Mouse (Mus musculus) ES-CJ7 (cell line): ENCODE measurements around the gene Suds3.

ENCODE experiments used
- DNase-seq: peaks from one replicate; pipeline ENCODE4 v3.0.0; 2011; ENCODE audit warnings: low read depth, low spot score

Suds3 gene

DNA sequence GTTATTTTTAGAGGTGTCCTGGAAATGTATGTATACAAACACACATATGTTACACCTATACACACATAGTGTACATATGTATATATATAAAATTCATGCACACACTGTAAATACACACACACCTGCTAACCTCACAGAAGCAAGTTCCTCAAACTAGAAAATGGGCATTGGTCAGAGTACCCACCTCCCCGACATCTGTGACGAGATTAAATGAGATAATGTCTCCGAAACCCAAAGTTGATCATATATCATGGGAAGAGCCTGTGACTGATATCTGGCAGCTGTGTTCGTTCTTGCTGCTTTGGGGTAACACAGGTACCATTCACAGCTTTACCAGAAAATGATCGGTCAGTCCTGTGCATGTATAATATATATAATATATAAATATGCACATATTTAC is 20.7 kb upstream of the Suds3 start:
- DNase-seq: no peak

DNA sequence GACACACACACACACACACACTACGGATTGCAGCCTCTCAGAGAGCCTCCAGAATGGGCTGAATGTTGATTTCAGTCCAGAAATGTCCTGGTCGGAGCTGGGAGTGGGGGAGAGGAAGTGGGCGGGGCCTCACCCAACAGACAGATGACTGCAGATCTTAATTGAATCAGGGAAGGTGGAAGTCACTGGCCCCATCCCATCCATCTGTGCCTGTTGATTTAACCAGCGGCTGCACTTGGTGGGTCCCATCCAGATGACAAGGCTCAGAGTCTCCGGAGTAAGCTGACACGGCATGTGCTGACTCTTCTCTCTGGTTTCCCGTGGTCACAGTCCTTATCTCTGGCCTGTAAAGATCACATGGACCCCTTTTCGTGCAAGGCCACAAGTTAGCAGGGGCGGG is 20.0 kb upstream of the Suds3 start:
- no peak for DNase-seq

DNA sequence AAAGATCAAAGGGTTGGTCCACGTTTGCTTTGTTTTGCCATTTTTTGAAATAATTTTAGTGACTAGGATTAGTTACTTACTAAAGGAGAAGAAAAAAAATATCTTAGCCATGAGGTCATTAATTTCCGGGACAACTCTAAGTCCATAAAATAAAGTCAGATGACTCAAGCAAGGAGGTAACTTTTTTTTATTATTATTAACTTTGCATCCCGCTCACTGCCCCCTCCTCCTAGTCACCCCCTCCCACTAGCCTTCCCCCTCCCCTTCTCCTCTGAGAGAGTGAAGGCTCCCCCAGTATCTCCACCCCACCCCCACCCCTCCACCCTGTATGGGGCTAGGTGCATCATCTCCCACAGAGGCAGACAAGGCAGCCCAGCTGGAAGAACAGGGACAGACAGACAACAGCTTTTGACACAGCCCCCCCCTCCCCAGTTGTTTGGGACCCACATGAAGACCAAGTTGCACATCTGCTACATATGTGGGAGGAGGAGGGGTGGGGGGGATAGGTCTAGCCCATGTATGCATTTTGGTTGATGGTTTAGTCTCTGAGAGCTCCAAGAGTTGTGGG is 19.1 kb upstream of the Suds3 start:
- DNase-seq: no peak

DNA sequence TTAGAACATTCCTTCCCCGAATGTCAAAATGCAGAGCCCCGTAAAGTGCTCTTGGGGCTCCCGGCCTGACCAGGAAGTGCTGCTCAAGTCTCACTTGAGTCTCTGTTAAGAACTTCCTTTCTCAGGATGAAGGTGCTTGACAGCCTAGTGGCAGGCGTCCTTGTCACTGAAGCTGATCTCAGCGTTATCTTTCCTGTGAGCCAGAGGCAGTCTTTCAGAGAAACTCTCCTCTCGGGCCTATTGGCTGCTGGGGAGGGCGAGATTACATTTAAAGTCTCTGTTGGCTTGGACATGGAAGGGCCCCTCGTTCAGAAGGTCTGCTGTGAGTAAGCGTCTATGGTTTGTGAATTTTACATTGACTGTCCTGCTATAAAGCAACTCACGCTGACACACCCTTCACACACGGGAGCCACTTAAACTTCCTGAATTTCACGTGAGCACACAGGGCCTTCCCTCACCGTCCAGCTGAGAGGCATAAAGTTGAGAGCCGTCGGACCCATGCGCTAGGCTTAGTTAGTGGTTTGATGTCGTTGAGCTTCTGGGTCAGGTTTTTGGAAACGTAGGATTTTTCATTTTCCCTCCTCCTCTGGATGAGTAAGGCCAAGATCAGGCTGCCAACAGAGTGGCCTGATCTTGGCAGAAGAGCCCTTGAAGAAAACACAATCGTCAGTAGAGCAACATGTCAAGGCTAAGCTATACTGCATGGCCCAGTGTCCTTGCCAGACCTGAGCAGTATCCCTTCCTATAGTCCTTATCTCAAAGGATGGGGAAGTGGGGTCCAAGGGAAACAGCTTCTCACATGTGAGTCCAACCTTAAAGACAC is 18.4 kb upstream of the Suds3 start:
- DNase-seq: no peak

DNA sequence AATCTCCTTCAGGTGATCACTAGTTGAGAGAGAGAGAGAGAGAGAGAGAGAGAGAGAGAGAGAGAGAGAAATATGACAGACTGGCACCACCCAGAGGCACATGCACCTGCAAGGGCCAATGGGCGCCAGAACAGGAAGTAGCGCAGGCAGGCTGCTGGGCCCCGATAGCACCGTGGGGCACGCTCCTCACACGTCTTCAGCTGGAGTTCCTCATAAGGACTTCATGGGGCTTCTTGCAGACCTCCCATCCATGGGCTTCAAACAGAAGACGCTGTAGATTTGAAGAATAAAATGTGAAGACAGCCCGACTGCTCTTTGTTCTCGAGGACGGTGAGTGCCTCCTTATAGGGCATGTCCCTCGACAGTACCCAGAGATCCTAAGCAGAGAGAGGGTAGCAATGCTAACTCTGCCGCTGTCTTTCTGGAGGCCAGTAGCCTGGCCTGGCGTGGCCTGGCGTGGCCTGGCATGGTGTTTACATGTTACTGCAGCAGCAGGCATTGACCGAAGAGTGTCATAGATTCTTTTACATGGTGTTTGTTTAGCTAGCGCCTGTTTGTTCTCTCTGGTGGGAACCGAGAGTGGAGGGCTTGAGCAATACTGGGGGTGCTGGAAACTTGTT is 17.6 kb upstream of the Suds3 start:
- DNase-seq: no peak

DNA sequence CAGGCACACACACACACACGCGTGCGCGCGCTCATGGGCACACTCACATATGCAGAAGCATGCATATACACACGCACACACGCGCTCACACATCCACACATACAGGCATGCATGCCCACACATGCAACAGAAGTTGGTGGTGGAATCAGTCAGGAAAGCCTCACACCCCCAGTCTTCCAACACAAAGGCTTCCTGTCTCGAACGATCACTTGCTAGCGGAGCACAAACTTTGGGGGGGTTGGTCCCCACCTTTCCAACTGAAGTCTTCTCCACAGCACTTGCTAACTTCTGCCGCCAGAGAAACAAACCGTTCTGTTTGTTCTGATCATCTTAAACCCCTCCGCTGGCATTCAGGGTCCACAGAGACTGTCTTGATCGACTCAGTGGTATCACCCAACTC is 14.8 kb upstream of the Suds3 start:
- no peak for DNase-seq

DNA sequence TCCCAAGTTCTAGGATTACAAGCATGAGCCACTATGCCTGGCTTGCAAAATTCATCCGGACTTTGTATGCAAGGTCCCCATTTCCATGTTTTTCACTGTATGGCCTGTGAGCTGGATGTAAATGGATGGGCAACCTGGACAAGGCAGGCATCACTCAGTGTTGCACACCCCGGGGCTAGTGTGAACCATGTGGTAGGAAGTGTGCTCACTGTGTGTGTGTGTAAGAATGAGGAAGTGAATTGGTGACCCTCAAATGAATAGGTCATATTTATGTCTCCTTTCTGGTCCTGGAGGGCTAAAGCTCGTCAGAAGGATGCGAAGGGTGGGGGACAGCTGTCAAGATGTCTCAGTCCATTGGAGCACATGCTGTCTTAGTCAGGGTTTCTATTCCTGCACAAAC is 11.1 kb upstream of the Suds3 start:
- no peak for DNase-seq

DNA sequence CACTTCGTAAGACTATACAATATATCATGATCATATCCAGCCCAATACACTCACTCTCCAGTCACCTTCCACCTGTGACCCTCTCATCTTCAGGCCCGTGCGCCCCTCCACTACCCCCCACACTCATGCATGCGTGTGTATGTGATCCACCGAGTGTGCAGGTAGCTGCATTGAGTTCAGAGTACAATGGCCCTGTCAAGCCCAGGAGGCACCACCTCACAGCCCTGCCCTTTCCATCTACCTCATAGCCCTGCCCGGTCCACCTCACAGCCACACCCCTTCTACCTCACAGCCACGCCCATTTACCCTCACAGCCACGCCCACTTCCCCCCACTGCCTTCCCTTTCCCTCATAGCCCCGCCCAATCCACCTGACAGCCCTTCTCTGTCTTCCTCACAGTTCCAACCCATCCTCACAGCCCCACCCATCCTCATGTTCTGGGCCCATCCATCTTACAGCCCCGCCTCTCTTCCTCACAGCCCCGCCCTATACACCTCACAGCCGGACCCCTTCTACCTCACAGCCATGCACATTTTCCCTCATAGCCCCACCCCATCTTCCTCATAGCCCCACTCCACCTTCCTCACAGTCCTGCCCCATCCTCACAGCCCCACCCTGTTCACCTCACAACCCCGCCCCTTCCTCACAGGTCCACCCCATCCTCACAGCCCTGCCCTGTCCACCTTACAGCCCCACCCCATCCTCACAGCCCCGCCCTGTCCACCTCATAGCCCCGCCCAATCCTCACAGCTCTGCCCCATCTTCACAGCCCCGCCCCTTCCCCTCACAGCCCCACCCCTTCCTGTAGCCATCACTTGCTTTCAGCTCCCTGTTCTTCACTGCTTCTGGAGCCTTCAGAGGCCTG is 9.8 kb upstream of the Suds3 start:
- peak; percentile 94 for DNase-seq

DNA sequence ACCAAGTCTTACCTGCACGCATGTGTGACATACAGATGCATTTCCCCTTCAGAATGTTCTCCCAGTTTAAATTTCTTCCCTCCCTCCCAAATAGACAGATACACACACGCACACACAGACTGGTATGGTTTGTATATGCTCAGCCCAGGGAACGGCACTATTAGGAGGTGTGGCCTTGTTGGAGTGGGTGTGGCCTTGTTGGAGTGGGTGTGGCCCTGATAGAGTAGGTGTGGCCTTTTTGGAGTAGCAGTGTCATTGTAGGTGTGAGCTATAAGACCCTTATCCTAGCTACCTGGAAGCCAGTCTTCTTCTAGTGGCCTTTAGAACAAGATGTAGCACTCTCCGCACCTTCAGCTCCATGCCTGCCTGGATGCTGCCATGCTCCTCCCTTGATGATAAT is 7.9 kb upstream of the Suds3 start:
- no peak for DNase-seq

DNA sequence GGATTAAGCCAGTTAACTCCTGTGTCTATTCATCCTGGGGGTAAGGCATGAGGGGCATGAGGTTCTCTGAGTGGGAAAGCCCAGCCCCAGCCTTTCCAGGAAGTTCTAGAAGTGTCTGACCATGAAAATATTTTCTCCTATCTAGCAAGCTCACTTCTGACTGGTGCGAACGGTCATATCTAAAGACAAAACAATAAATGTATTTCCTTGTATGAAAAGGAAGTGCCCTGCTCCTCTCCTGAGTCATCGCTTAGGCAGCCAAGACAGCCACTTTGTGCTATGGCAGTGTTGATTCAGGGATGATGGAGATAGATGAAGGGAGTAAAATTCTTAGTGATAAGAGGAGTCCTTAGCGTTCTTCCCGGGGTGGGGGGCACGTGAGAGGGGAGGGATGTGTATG is 7.2 kb upstream of the Suds3 start:
- DNase-seq: no peak

DNA sequence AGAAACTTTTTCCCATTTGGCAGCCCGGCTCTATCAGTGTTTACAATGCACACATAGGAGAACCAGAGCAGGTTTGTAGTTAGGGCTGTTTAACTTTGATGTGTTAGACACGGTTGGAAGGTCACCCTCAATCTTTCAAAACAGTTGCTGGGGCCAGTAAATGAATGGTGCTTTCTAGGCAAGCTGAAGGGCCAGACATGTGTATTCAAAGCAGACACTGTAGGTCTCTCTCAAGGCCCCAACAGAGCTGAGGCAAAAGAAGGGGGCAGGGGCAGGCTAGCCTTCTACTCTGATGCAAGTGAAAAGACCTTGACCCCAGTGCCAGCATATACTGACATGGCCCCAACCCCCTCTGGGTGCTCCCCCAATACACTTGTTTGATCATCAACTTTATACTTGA is 5.7 kb upstream of the Suds3 start:
- peak; percentile 42 for DNase-seq

DNA sequence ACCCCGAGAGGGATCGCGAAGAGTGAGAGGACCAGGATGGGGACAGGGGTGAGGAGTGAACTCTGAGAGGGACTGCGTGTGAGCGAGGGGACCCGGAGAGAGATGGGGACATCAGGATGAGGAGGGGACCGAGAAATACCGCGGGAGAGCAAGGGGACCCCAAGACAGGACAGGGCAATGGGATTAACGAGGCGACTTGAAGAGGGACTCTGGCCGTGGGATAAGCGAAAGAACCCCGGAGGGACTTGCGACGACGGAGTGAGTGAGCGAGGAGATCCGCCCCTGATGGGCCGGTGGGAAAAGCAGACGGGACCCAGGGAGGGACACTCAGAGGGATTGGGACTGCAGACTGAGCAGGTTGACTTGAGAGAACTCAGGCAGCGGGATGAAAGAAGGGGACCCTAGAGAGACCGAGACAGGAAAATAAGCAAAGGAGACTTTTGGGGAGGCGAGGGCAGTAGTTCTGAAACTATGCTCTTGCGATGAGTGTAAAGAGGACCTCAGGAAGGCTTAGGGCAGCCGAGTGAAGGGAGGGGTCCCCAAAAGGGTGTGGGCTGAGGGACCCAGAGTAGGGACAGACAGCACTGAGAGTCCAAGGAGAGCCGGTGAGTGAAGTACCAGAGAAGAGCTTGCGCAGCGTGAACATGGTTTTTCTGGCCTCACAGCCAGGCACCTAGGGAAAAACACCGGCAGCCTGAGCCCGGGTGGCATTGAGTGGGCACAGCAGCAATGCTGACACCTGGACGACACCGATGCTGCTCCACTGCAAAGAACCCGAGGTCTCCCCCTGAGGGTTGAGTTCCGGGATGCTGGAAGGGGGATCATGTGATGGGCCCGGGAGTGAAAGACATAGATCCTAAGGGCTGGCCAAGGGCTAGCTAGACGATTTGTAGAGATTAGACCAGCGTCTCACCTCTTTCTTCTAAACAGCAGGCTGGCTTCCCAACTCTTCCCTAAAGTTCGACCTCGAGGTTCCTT is 4.9 kb upstream of the Suds3 start:
- DNase-seq: no peak

DNA sequence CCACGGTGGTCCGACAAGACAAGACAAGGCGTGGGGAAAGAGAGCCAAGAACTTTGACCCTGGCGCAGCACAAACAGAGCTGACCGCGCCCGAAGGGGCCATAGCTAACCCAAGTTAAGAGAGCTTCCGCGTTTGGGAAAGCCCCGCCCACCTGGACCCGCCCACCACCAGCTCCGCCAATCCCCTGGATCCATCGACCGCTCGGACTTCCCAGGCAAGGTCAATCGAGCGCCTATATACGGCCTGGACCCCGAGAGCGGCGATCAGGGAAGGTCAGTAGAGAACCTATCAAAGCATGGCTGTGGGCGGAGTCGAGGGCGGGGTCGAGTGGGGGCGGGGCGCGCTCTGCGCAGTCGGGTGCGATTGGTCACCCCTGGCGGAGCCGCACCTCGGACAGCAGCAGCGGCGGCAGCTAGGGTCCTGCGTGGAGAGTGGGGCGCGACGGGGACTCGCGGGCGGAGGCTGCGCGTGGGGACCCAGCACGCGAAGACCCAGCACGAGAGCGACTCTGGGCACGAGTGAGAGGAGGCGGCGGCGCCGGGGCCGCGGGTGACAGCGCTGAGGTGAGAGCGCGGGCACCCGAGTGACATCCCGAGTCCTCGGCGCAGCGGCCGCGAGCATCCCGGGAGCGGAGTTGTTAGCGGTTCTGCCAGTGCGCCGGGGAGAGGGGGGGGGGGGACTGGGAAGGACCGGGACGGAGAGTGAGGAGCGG is 4.0 kb upstream of the Suds3 start, which contains the start of gene Taok3:
Gene Taok3, plus strand, starts transcription at position 353 of the 712 bp plus-strand sequence.
- peak; percentile 99 for DNase-seq

DNA sequence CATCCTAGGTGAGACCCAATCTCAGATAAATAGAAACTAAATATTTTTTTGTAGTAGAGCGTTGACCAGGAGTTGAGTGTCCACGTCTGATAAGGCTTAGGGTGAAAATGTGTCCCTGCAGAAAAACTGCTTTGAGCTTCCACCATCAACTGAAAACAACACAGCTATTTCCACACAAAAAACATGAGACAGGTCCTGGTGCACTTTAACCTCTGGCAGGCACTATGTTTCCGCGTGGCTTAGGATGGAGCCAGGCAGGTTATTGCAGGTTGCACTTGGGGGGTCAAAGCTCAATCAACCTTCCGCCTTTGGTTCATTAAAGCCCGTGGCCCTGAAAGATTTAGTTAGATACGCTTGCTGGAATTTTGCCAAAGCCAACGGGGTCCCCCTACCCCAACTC is 2.9 kb upstream of the Suds3 start:
- DNase-seq: no peak

DNA sequence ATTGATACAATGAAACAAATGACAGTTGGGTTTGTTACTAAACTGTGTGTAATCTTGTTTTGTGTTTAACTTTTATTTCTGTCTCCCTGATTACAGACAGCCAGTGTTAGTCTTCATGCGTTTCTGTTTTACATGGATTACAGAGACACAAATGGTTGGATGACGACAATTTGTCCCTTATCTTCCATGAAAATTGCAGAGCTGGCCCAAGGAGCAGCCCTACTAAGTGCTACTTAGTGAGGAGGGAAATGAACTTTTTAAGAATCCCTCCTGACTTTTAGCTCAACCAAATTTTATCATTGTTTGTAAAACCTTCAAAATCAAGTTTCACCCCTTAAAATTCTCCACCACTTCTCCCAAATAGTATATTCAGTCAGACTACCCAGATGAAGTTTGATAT is 2.3 kb upstream of the Suds3 start:
- DNase-seq: no peak

DNA sequence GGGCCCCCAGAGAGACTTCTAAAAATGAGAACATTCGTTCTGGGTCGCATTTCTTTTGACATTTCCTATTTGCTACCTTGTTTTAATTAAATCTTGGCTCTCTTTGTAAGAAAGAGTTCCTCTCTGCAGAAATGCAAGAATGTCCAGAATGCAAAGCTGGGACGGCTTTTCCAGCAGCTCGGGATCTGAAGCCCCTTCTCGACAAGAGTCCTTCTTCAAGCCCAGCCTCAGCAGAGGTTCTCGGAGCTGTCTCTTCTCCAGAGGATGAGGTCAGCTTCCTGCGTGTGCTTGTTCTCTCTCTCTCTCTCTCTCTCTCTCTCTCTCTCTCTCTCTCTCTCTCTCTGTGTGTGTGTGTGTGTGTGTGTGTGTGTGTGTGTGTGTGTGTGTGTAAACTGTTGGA is 1.8 kb upstream of the Suds3 start:
- no peak for DNase-seq

DNA sequence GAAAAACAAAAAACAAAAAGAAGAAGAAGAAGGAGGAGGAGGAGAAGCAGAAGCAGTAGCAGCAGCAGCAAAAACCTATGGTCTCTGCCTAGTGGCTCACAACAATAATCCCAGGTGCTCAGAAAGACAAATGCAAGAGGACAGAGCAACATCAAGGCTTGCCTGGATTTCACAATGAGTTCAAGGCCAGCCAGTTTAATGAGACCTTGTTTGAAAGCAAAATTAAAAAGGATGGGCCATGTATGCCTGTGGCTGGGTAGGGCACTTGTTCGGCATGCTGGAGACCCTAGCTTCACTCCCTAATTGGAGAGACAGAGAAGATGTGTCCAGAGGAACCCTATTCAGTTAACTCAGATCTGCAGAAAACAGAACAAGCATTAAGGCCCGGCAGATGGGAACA is 1.3 kb upstream of the Suds3 start:
- no peak for DNase-seq

DNA sequence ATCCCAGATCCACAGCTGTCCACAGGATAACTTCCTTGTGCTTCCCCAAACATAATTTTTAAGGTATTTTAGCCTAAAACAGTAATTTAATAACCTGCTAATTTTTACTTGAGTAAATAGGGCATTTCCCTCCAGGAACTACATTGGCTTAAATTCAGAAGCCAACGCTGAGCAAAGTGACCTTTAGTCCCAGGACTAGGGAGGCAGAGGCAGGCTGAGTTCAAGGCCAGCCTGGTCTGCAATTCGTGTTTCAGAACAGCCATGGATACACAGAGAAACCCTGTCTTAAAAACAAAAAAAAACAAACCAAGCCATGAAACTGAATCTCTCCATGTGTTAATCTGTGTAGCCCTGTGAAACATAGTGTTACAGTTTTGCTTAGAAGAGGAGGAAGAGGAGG is 747 bp upstream of the Suds3 start:
- DNase-seq: no peak

DNA sequence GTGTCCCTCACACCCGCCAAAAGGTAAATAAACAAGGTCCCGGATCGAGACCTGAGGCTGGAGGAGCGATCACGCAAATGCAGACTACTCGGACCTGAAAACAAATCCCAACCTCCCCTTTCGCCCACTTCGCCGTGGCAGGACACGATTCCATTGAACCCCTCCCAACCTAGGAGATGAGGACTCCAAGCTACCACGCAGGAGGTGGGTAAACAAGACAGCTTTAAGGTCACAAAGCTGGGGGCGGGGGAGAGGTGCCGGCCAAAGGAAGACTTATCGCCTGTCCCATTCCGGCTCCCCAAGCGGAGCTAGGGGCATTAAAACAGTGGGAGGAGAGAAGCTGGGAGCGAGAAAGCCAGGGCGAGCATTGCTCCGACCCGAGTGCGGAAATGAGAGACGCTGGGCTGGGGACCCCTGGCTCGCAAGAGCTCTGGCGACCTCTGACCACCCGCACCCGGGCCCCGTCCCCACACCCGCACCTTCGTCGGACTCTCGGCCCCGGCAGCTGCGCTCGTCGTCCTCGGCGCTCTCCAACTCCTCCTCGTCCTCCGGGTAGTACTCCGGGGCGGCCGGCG is 633 bp downstream of the Suds3 start:
- no peak for DNase-seq
